Mouse (Mus musculus) embryonic facial prominence, embryonic 15.5 days (tissue): ENCODE results near the gene Vmn1r233. TPM values are rescaled to one million over a fixed set of nuclear protein-coding genes. Genes with fewer than 3 reads are reported as not detected.

Experiments used
- ATAC-seq: fragments of 200-750 bp; cut with Nextera tagmentation; 2 replicates; pipeline ENCODE4 v1.8.0; 2017; ENCODE audit warnings: low read depth, moderate TSS enrichment; ENCODE audit not compliant: insufficient number of reproducible peaks, low FRiP score, low TSS enrichment
- H3K27ac ChIP-seq: fragments of 300-500 bp; sonication (generic); replicated peaks from 2 replicates; pipeline ENCODE4 v1.5.1; 2015; ENCODE audit warnings: mild to moderate bottlenecking, inconsistent platforms
- H3K27me3 ChIP-seq: fragments of 300-500 bp; sonication (generic); 2 replicates; pipeline ENCODE4 v1.6.1; 2015; ENCODE audit warnings: inconsistent platforms
- H3K36me3 ChIP-seq: fragments of 300-500 bp; sonication (generic); 2 replicates; pipeline ENCODE4 v1.6.1; 2015; ENCODE audit warnings: mild to moderate bottlenecking, inconsistent platforms
- H3K4me1 ChIP-seq: fragments of 300-500 bp; sonication (generic); 2 replicates; pipeline ENCODE4 v1.6.1; 2015; ENCODE audit warnings: inconsistent platforms
- H3K4me2 ChIP-seq: fragments of 300-500 bp; sonication (generic); replicated peaks from 2 replicates; pipeline ENCODE4 v1.6.1; 2015; ENCODE audit warnings: mild to moderate bottlenecking, inconsistent platforms
- H3K4me3 ChIP-seq: fragments of 300-500 bp; sonication (generic); replicated peaks from 2 replicates; pipeline ENCODE4 v1.5.1; 2015; ENCODE audit warnings: mild to moderate bottlenecking, inconsistent platforms
- H3K9ac ChIP-seq: fragments of 300-500 bp; sonication (generic); 2 replicates; pipeline ENCODE4 v1.6.1; 2015; ENCODE audit warnings: inconsistent platforms
- H3K9me3 ChIP-seq: fragments of 300-500 bp; sonication (generic); replicated peaks from 2 replicates; pipeline ENCODE4 v1.6.1; 2016; ENCODE audit warnings: inconsistent platforms
- WGBS: fragments of 180-500 bp; shearing (Covaris S2); methylation state at CpG from one replicate; pipeline ENCODE4 v1.1.7; 2015; 5-methylcytosine and 5-hydroxymethylcytosine counted together
- polyA plus RNA-seq: library from polyadenylated mRNA; unstranded; fragments of >200 nt; fragmentation: Nextera tagmentation; extraction: Ambion mirVana; gene quantifications from 2 replicates; pipeline ENCODE4 v1.2.1, GENCODE M21; 2015

The Vmn1r233 gene
- polyA plus RNA-seq, 1 experiment from 2014 or later = not detected

GRCm38 (mm10) chr17:20944985-20945891, 51.0 kb downstream of the Vmn1r233 start, which contains the start of gene Ppp2r1a:
TSS of gene Ppp2r1a (plus strand) at chr17:20945311.
- Histone ChIP-seq H3K36me3 (no peaks in the 10 kb centered on the region), H3K4me1 (peaks cover 22% of the 10 kb centered on the region), H3K4me2 (peak within 1 kb of the TSS; percentile 56), H3K9me3 (no peaks in the 10 kb centered on the region), H3K9ac (peak within 1 kb of the TSS; percentile 91), H3K27ac (peak within 1 kb of the TSS; percentile 99), H3K4me3 (peak within 1 kb of the TSS; percentile 72), H3K27me3 (no peaks in the 10 kb centered on the region)
- ATAC-seq = peak; percentile 99
- WGBS = under 1% methylated on average over 69 of the region's 69 CpGs

GRCm38 (mm10) chr17:20944226-20944625, 52.0 kb downstream of the Vmn1r233 start:
- no peak for ATAC-seq
- H3K27me3 ChIP-seq = no peaks in the 10 kb centered on the region
- peak overlapping the region; percentile 56 for H3K4me2 ChIP-seq
- peaks cover 22% of the 10 kb centered on the region for H3K4me1 ChIP-seq
- H3K9me3 ChIP-seq = no peaks in the 10 kb centered on the region
- peak overlapping the region; percentile 72 for H3K4me3 ChIP-seq
- no peaks in the 10 kb centered on the region for H3K36me3 ChIP-seq
- peak overlapping the region; percentile 50; the same call in 1 of the 2 replicates for H3K9ac ChIP-seq
- H3K27ac ChIP-seq = peak overlapping the region; percentile 99
- WGBS = 41% methylated on average over 3 of the region's 3 CpGs

Other genes starting within 250 kb of the Vmn1r233 start
- 0.05 TPM in 1 of 2 replicates, not detected in the other for gene Vmn1r228, start 210.3 kb downstream of the Vmn1r233 start, polyA plus RNA-seq
- gene Vmn1r229, start 184.9 kb downstream of the Vmn1r233 start, polyA plus RNA-seq = not detected in 2 replicates
- gene Vmn1r230, start 156.0 kb downstream of the Vmn1r233 start, polyA plus RNA-seq = 0.24 TPM in 1 of 2 replicates, not detected in the other
- not detected in 2 replicates for gene Vmn1r231, start 91.4 kb downstream of the Vmn1r233 start, polyA plus RNA-seq
- gene Vmn1r232, start 76.8 kb downstream of the Vmn1r233 start, polyA plus RNA-seq = not detected in 2 replicates
- 357 and 369 TPM in 2 replicates for gene Ppp2r1a, start 51.2 kb downstream of the Vmn1r233 start, polyA plus RNA-seq
- gene Zfp160, start 12.4 kb upstream of the Vmn1r233 start, polyA plus RNA-seq = 15.8 and 17.0 TPM in 2 replicates
- not detected in 2 replicates for gene Vmn1r234, start 229.6 kb upstream of the Vmn1r233 start, polyA plus RNA-seq